Mouse (Mus musculus): ENCODE data around the gene Adal. TPM values are rescaled to one million over a fixed set of nuclear protein-coding genes. Genes with fewer than 3 reads are reported as not detected.

Gene Adal
- total and polyA plus RNA-seq, 2 experiments from 2014 or later, result 17.6 to 18.4 TPM

GRCm38 (mm10) chr2:121204276-121204675 lies 64.0 kb downstream of the Adal start:
- WGBS, result 92% methylated on average over 17 of the region's 17 CpGs
- TF ChIP-seq CTCF (IDR thresholded peaks at IDR 0.05; ENCODE audit: low read depth), result no peak
- no peak overlapping the region for H3K4me2 ChIP-seq (ENCODE audit: low read depth, low read length)

More at GRCm38 (mm10) chr2:121204276-121204675, 64.0 kb downstream of the Adal start:
- ATAC-seq (no peak), DNase-seq (ENCODE audit: low spot score) (no peak)
- Histone ChIP-seq H3K36me3 (ENCODE audit: insufficient read depth, low read length) (peaks cover 91% of the 10 kb centered on the region), H3K4me1 (ENCODE audit: insufficient read depth, low read length) (no peaks in the 10 kb centered on the region), H3K9ac (replicated peaks; ENCODE audit: low read length) (no peak overlapping the region), H3K27me3 (ENCODE audit: insufficient read depth, low read length) (no peaks in the 10 kb centered on the region), H3K27ac (no peak overlapping the region), H3K9me3 (ENCODE audit: low read length) (no peaks in the 10 kb centered on the region), H3K4me3 (ENCODE audit: low read length) (no peak overlapping the region)

Other genes with a start within 250 kb of the Adal start
- gene Ubr1, start 169.7 kb upstream of the Adal start, total RNA-seq (2014; rRNA removed), result 27.8 and 34.8 TPM in 2 replicates
- gene Ubr1, start 169.7 kb upstream of the Adal start, polyA plus RNA-seq (2015; fragmentation: Nextera tagmentation; extraction: Ambion mirVana), result 27.3 and 27.5 TPM in 2 replicates
- gene Tmem62, start 163.4 kb upstream of the Adal start, total RNA-seq (2014; rRNA removed), result 24.0 and 25.8 TPM in 2 replicates
- 12.6 and 13.8 TPM in 2 replicates for gene Tmem62, start 163.4 kb upstream of the Adal start, polyA plus RNA-seq (2015; fragmentation: Nextera tagmentation; extraction: Ambion mirVana)
- 40.0 and 42.3 TPM in 2 replicates for gene Ccndbp1, start 132.0 kb upstream of the Adal start, total RNA-seq (2014; rRNA removed)
- 76.5 and 80.2 TPM in 2 replicates for gene Ccndbp1, start 132.0 kb upstream of the Adal start, polyA plus RNA-seq (2015; fragmentation: Nextera tagmentation; extraction: Ambion mirVana)
- gene Epb42, start 103.4 kb upstream of the Adal start, total RNA-seq (2014; rRNA removed), result 0.07 and 0.73 TPM in 2 replicates
- gene Epb42, start 103.4 kb upstream of the Adal start, polyA plus RNA-seq (2015; fragmentation: Nextera tagmentation; extraction: Ambion mirVana), result 0.06 and 0.18 TPM in 2 replicates
- 0.78 TPM in 1 of 2 replicates, not detected in the other for gene Tgm5, start 54.6 kb upstream of the Adal start, total RNA-seq (2014; rRNA removed)
- gene Tgm5, start 54.6 kb upstream of the Adal start, polyA plus RNA-seq (2015; fragmentation: Nextera tagmentation; extraction: Ambion mirVana), result 0.37 and 0.45 TPM in 2 replicates
- not detected in 2 replicates for gene Tgm7, start 30.6 kb upstream of the Adal start, total RNA-seq (2014; rRNA removed)
- gene Tgm7, start 30.6 kb upstream of the Adal start, polyA plus RNA-seq (2015; fragmentation: Nextera tagmentation; extraction: Ambion mirVana), result not detected in 2 replicates
- gene Lcmt2, start 225 bp downstream of the Adal start, total RNA-seq (2014; rRNA removed), result 9.6 and 10.1 TPM in 2 replicates
- gene Lcmt2, start 225 bp downstream of the Adal start, polyA plus RNA-seq (2015; fragmentation: Nextera tagmentation; extraction: Ambion mirVana), result 11.4 and 14.2 TPM in 2 replicates
- 20.2 and 33.6 TPM in 2 replicates for gene Tubgcp4, start 30.2 kb downstream of the Adal start, total RNA-seq (2014; rRNA removed)
- 26.1 and 27.6 TPM in 2 replicates for gene Tubgcp4, start 30.2 kb downstream of the Adal start, polyA plus RNA-seq (2015; fragmentation: Nextera tagmentation; extraction: Ambion mirVana)
- gene Zscan29, start 30.7 kb downstream of the Adal start, total RNA-seq (2014; rRNA removed), result 3.2 and 5.7 TPM in 2 replicates
- 5.3 and 5.5 TPM in 2 replicates for gene Zscan29, start 30.7 kb downstream of the Adal start, polyA plus RNA-seq (2015; fragmentation: Nextera tagmentation; extraction: Ambion mirVana)
- gene Trp53bp1, start 131.0 kb downstream of the Adal start, total RNA-seq (2014; rRNA removed), result 194 and 277 TPM in 2 replicates
- gene Trp53bp1, start 131.0 kb downstream of the Adal start, polyA plus RNA-seq (2015; fragmentation: Nextera tagmentation; extraction: Ambion mirVana), result 76.4 and 80.9 TPM in 2 replicates
- gene Map1a, start 149.2 kb downstream of the Adal start, total RNA-seq (2014; rRNA removed), result 160 and 173 TPM in 2 replicates
- gene Map1a, start 149.2 kb downstream of the Adal start, polyA plus RNA-seq (2015; fragmentation: Nextera tagmentation; extraction: Ambion mirVana), result 70.6 and 72.5 TPM in 2 replicates
- gene Ppip5k1, start 215.0 kb downstream of the Adal start, total RNA-seq (2014; rRNA removed), result 12.8 and 13.5 TPM in 2 replicates
- gene Ppip5k1, start 215.0 kb downstream of the Adal start, polyA plus RNA-seq (2015; fragmentation: Nextera tagmentation; extraction: Ambion mirVana), result 16.6 and 17.8 TPM in 2 replicates
- gene Ckmt1, start 217.3 kb downstream of the Adal start, total RNA-seq (2014; rRNA removed), result 139 and 161 TPM in 2 replicates
- gene Ckmt1, start 217.3 kb downstream of the Adal start, polyA plus RNA-seq (2015; fragmentation: Nextera tagmentation; extraction: Ambion mirVana), result 167 and 168 TPM in 2 replicates
- 0.07 TPM in 1 of 2 replicates, not detected in the other for gene Strc, start 246.7 kb downstream of the Adal start, total RNA-seq (2014; rRNA removed)
- gene Strc, start 246.7 kb downstream of the Adal start, polyA plus RNA-seq (2015; fragmentation: Nextera tagmentation; extraction: Ambion mirVana), result 0.03 TPM in 1 of 2 replicates, not detected in the other